Mouse (Mus musculus): ENCODE data around the gene Rab33b.
"Not testable (repeated sequence)": the region's sequence is repeated elsewhere in the genome, so short reads cannot be mapped to it uniquely, and the experiment has no call there.

The Rab33b gene

DNA sequence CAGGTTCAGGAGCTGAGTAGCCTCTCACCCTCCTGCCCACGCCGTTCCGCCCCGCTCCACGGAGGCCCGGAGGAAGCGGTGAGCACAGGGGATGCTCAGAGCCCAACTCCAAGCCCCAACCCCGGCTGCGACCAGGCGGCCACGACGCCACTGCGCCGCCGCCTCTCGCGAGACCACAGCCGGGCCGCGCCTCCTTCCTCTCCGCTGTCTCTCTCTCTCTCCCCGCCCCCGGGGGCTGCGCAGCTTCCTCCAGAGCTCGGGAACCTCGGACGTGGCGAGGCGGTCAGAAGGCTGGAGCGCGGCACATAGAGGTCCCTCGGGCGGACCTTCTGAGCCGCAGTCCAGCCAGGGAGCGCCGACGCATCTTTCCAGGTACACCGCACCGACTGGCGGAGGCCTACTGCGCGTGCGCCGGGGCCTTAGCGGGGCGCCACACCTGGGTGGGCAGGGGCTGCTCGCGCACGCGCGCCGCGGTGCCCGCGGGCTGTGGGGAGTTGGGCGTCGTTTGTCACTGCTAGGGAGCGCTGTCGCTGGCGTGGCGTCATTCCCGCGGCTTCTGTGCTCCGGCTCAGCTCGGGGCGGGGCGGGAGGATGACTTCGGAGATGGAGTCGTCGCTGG is at the start of gene Rab33b:
Gene Rab33b (plus strand): TSS at position 180 of the 619 bp plus-strand sequence.
- in situ Hi-C loops (cut with MboI, MseI) = loop anchor here in 1 of 2 experiments (25.0 kb wide), 1 partner anchor 1978 kb away; the partner anchor contains the start of genes Nhlrc3 and Proser1

DNA sequence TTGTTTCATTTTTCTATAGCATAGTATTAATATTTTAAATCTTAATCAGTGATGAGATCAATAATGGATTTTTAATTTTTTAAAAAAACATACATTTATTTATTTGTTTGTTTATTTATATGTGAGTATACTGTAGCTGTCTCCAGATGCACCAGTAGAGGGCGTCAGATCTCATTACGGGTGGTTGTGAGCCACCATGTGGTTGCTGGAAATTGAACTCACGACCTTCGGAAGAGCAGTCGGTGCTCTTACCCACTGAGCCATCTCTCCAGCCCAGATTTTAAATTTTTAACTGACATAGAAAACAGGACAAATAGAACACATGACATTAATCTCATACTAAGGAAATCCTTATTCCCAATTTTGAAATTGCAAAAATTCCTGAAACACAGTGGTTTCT is 49.4 kb upstream of the Rab33b start:
- in situ Hi-C loops (cut with MboI, MseI) = not testable (repeated sequence)

DNA sequence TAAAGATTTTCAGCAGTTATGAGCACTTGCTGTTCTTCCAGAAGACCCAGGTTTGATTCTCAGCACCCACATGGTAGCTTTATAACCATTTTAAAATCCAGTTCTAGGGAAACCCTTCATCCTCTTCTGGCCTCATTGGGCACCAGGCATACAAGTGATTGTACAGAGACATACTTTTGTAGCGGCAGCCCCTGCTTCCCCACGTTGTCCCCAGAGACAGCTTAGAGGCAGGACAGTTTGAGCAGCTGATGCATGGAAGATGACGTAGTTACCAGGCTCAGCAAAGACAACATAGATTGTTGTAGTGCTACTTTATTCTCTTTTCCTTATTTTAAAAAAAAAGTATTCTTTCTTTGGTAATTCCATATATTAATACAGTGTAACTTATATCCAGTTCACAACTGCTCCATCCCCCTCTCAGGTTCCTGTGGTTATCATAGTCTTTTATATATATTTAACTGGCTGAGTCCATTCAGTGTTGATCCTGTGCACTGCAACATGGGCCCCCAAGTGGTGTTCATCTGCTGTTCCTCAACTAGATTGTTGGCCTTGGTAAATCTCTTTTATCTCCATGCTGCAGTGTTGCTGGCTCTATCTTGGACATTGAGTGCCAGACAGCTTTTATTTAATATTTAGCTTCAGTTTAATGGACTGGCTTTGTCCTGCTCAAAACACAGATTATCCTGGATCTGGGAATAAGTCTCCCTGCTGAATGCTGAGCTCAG is 48.7 kb upstream of the Rab33b start:
- in situ Hi-C loops (cut with MboI, MseI) = no loop called here

DNA sequence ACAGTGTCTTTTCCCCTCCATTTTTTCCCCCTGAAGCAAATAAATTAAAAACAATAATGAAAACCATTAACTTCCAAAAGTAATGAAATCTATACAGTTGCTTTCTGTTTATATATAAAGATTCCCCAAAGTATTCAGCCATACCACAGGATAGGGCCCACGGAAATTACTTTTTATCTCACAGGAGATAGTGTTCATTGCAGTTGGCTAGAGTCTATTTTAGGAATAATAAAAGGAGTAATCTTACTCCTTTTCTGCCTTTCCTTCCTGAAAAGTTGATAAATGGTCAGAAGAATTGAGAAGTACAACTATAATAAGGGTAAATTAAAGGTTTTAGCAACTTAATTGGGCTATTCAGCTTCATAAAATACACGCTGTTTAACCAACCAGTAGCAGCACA is 15.2 kb upstream of the Rab33b start:
- in situ Hi-C loops (cut with MboI, MseI) = loop anchor here in 1 of 2 experiments (10.0 kb wide), 1 partner anchor 1034 kb away; no protein-coding TSS in a partner anchor

DNA sequence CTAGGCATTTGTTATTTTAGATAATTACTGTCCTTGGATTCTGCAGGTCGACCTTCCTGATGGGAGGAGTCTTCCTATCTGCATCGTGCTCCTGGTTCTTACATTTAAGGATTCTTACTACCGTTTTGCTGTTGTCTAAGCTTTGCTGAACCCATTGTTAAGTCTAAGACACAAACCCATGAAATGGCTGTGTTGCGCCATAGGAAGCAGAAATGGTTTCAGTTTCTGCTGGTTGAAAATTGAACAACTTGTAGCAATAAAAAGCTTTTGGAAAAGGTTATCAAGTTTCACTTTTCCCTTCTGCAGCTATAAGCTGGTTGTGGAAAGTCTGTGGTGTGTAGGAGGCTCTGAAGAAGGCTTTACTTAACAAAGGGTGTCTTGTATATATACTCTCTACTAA is 8.0 kb upstream of the Rab33b start:
- in situ Hi-C loops (cut with MboI, MseI) = loop anchor here in 1 of 2 experiments (25.0 kb wide), 1 partner anchor 1987 kb away; the partner anchor contains the start of genes Nhlrc3 and Proser1

DNA sequence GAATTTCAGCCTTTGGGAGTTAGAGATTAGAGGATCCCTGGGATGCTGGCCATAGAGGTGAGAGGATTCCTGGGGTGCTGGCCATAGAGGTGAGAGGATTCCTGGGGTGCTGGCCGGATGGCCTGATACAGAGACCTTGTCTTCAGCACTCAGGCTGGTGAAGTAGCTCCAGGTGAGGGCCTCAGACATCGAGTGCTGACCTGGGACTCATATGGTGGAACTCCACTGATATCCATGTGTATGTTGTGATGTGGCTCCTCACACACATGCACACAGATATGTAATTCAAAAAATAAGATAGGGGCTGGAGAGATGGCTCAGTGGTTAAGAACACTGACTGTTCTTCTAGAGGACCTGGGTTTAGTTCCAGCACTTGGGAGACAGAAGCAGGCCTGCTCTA is 3.8 kb upstream of the Rab33b start:
- in situ Hi-C loops (cut with MboI, MseI) = loop anchor here in 1 of 2 experiments (25.0 kb wide), 1 partner anchor 1982 kb away; the partner anchor contains the start of genes Nhlrc3 and Proser1

DNA sequence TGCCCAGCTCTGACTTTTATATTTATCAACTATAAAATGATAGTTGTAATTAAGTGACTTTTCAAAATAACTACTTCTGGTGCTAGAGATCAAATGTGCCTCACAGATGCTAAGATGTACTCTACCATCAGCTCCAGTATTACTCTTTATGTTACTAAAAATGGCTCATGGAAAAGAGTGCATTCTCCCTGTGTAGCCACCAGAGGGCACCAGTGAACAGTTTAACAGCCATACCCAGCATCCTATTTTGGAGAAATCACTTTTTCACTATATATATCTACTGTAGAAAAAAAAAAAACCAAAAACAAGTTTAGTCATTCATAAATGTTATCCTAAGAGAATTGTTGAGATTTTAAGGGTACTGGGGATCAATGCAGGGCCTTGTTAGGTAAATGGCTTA is 2.7 kb upstream of the Rab33b start:
- in situ Hi-C loops (cut with MboI, MseI) = loop anchor here in 1 of 2 experiments (25.0 kb wide), 1 partner anchor 1981 kb away; the partner anchor contains the start of genes Nhlrc3 and Proser1

DNA sequence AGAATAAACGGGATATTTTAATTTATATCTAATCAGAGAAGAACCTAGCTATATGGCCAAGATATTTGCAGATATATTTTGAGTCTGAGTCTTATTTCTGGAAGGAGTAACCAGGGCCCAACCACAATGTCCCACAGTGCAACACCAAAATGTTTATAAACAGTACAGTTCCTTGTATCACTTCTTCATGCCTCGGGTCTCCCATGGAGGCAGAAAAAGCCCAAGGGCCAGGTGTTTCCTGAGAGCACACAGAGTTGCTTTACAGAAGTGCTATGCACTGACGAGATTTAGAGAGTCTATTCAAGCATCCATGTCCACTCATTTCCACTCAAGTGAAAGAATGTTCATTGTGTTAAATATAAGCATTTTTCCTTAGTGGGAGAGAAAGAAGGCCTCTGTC is 1.8 kb upstream of the Rab33b start:
- in situ Hi-C loops (cut with MboI, MseI) = loop anchor here in 1 of 2 experiments (25.0 kb wide), 1 partner anchor 1980 kb away; the partner anchor contains the start of genes Nhlrc3 and Proser1

DNA sequence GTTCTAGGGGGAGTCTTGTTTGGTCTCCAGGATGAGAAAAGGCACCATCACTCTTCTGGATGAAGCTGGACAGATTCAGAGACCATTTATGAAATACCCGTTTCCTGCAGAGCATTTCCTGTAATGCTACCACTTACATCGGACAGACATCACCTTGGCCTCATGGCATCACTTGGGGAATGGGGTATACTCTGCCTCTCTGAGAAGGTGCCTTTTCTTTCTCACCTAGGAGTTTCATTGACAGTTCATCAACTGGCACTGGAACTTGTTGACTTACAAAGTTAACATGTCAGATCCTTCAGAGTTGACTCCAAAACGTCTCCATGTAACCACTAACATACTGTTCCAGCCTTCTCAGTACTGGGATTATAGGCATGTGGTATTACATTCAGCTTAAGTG is 939 bp upstream of the Rab33b start:
- in situ Hi-C loops (cut with MboI, MseI) = loop anchor here in 1 of 2 experiments (25.0 kb wide), 1 partner anchor 1980 kb away; the partner anchor contains the start of genes Nhlrc3 and Proser1

DNA sequence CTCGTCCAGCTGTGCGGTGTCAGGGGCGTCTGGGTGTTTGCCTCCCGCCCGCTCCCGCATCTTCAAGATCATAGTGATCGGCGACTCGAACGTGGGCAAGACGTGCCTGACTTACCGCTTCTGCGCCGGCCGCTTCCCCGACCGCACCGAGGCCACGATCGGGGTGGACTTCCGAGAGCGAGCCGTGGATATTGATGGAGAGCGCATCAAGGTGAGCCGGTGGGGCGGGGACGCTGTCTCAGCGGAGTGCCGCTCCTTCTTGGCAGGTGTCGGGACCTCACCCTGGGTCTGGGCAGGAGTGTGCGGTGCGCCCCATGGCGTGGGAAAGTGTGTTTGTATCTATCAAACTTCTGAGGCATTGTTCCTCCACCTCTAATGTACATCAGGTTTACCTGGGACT is 650 bp downstream of the Rab33b start:
- in situ Hi-C loops (cut with MboI, MseI) = loop anchor here in 1 of 2 experiments (25.0 kb wide), 1 partner anchor 1978 kb away; the partner anchor contains the start of genes Nhlrc3 and Proser1

DNA sequence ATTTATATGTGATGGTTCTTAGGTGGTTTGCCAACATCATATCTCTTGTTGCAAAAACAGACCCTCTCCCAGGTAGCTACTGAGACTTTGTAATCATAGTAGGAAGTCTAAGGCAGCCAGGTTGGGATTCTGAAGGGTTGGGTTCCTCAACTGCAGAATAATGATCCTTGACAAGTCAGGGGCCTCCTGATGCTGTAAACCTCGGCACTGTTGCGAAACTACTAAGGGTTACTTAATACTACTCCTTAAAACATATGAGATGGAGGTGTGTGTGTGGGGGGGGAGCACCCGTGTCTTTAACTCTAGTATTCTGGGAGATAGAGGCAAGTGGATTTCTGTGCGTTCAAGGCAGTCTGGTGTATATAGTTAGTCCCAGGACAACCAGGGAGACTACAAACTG is 1.6 kb downstream of the Rab33b start:
- in situ Hi-C loops (cut with MboI, MseI) = loop anchor here (5.0 to 25.0 kb wide), 2 partner anchors 1882 to 1977 kb away; partner anchors contain the start of genes Nhlrc3 (in 1 of the 2) and Proser1 (in 1 of the 2)

DNA sequence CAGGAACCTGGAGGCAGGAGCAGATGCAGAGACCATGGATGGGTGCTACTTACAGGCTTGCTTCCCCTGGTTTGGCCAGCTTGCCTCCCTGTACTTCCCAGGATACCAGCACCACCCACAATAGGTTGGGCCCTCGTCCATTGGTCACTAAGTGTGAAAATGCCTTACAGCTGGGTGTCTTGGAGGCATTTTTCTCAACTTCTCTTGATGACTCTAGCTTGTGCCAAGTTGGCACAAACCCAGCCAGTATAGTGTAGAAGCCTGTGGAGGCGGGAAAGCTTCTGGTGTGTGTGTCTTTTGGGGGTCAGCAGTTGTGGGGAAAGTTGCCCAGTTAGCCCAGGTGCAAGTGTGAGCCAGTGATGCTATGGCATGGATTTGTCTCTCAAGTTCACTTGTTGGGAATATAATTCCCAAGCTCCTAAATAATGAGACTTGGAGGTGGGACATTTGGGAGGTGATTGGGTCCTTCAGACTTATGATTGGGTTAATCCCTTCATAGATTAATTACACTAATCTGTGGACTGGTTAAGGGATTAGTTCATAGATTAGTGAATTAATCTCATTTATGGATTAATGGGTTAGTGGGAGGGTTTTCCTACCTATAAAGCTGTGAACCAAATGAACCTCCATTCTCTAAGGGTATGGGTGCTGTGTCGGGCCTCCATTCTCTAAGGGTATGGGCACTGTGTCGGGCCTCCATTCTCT is 2.9 kb downstream of the Rab33b start:
- in situ Hi-C loops (cut with MboI, MseI) = loop anchor here (5.0 to 25.0 kb wide), 2 partner anchors 1881 to 1976 kb away; partner anchors contain the start of genes Nhlrc3 (in 1 of the 2) and Proser1 (in 1 of the 2)

DNA sequence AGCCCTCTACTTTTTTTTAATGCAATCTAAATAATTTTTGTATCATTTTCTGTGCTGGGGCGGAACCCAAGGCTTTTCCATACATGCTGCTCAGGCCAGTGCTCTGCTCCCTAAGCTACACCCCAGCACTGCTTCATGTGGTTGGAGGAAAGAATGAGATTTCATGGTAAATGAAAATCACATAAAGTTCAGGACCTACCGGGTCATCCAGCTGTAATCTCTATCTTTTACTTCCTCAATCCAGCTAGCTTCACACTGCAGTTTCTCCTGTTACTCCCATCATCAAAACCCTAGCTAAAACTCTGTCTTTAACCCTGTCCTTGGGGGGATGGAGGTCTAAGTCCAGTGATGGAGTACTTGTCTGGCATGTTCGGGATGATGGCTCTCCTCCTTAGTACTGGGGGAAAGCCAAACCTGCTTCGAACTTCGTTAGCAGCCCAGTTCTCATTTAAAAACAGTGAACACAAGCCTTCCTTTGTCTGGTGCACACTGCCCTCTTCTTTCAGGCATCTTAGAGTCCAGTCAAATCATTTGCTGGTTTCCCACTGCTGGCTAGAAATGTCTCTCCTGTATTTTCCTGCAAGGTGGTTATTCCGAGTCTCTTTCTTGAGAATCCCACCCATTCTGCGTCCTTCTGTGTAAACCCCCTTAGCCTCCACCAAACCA is 6.5 kb downstream of the Rab33b start:
- in situ Hi-C loops (cut with MboI, MseI) = loop anchor here in 1 of 2 experiments (10.0 to 25.0 kb wide), 2 partner anchors 745 to 1972 kb away; partner anchors contain the start of genes Nhlrc3 and Proser1

DNA sequence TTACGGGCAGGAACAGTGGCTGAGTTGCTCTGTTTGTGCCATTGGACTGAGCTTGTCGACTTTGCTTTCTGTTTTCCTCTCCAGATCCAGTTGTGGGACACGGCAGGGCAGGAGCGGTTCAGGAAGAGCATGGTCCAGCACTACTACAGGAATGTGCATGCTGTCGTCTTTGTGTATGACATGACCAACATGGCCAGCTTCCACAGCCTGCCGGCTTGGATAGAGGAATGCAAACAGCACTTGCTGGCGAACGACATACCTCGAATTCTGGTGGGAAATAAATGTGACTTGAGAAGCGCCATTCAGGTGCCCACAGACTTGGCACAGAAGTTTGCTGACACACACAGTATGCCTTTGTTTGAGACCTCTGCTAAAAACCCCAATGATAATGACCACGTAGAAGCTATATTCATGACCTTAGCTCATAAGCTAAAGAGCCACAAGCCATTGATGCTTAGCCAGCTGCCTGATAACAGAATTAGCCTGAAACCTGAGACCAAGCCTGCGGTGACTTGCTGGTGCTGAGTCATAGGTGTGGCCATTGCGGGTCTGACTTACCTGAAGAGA is 9.6 kb downstream of the Rab33b start:
- in situ Hi-C loops (cut with MboI, MseI) = loop anchor here in 1 of 2 experiments (10.0 to 25.0 kb wide), 2 partner anchors 741 to 1969 kb away; partner anchors contain the start of genes Nhlrc3 and Proser1

DNA sequence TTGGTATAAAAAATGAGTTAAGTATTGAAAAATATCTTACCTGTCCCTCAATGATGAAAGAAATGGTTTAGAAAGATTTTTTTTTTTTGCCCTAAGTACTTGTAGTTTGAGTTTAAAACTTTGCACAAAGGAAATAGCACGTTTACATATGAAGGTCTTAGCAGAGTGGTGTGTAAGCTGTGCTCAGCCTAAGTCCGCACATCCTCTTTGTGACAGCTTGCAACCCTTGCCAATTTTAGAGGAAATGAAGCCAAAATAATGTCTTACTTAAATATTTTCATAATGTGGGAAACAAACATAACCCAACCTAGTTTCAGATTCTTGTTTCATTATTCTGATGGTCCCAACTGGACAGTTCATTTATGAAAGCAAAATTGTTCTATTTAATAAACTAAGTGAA is 10.7 kb downstream of the Rab33b start:
- in situ Hi-C loops (cut with MboI, MseI) = loop anchor here in 1 of 2 experiments (10.0 to 25.0 kb wide), 2 partner anchors 740 to 1968 kb away; partner anchors contain the start of genes Nhlrc3 and Proser1

DNA sequence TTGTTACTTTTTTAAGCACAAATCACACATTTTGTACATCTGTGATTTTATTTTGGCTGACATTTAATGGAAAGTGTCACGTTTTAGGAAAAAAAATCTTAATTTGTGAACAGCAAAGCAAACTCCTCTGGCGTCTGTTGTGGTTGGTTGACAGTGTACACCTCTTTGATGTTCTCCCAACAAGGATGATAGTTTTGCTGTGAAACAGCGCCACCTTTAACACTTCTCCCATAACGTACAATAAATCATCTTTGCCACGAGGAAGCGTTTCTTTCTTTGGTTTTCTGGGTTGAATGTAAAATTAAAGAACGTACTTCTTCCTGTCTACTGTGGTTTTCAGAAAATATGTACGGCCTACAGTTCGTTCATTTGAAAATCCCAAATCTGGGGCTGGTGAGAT is 11.9 kb downstream of the Rab33b start:
- in situ Hi-C loops (cut with MboI, MseI) = loop anchor here in 1 of 2 experiments (10.0 to 25.0 kb wide), 2 partner anchors 739 to 1967 kb away; partner anchors contain the start of genes Nhlrc3 and Proser1

DNA sequence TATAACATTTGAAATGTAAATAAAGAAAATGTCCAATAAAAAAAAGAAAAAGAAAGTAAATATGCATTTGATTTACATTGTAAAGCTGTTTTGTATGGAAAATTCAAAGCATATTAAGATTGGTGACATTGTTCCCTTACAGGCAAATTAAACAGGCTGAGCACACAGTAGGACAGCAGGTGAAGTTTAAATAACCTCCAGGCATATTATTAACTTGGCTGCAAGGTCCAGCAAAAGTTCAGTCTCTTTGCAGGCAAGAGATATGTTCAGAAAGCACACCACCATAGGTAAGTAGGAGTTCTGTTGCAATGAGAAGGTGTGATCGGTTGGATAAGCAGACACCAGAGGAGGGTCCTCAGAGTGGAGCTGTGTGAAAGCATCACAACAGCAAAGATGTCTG is 14.3 kb downstream of the Rab33b start:
- in situ Hi-C loops (cut with MboI, MseI) = loop anchor here in 1 of 2 experiments (10.0 to 25.0 kb wide), 2 partner anchors 737 to 1964 kb away; partner anchors contain the start of genes Nhlrc3 and Proser1

DNA sequence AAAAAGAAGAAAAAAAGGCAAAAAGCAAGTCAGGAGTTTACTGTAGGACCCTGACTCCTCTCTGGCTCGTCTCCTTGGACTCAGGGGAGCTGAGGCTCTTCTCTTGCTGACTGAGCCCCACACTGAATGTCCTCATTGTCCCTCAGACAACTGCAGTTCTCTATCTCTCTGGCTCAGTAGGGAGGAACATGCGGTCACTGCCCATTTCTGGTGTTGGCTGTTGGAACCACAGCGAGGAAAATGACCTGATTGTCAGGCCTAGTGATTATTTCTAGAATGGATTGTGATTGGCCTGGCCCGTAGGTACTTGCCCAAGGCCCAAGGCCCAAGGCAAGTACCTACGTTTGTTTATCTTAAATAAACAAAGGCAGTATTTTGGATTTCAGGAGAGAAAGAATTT is 14.9 kb downstream of the Rab33b start:
- in situ Hi-C loops (cut with MboI, MseI) = loop anchor here in 1 of 2 experiments (10.0 to 25.0 kb wide), 2 partner anchors 736 to 1964 kb away; partner anchors contain the start of genes Nhlrc3 and Proser1

DNA sequence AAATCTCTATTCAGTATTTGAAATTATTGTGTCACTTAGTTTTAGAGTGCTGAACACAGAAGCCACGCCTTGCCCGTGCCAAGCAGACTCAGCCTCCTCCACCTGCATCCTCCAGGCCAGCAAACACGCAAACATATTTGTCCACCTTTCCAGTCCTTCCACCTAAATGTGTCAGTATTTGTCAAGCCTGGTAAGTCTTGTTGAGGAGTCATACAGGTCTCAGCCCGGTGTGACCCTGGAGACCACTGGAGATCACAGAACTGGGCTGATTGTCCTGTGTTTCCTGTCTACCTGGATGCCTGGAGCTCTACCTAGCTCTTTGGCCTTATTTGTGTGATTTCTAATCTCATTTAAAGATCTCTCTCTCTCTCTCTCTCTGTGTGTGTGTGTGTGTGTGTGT is 16.2 kb downstream of the Rab33b start:
- in situ Hi-C loops (cut with MboI, MseI) = loop anchor here (10.0 to 25.0 kb wide), 3 partner anchors 145 to 1962 kb away; partner anchors contain the start of genes Nhlrc3 (in 1 of the 2) and Proser1 (in 1 of the 2)

All from T-helper 17 cell (primary cell).